Mouse (Mus musculus): ENCODE data around the gene Olfr164.

The Olfr164 gene

DNA sequence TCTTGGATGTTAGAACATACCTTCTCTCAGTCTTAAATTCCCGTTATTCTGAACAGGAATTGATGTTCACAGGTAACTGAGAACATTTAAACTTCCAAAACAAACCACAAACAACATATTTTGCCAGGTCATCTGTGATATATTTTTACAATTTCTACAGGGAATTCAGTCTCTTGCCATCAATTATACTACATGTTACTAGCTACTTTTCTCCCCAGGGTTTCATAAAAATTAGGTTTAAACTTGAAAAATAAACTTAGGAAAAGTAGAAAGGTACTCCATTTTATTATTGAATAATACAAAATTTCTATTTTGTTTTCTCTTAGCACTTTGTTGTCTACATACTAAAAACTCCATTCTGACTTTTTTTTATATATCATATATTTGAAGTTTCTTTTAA, at the start of gene Olfr164:
Olfr164 (minus strand) TSS at position 101 of the 400 bp plus-strand sequence.
- no peak for DNase-seq (ENCODE audit: extremely low read depth, insufficient read length, low spot score)

DNA sequence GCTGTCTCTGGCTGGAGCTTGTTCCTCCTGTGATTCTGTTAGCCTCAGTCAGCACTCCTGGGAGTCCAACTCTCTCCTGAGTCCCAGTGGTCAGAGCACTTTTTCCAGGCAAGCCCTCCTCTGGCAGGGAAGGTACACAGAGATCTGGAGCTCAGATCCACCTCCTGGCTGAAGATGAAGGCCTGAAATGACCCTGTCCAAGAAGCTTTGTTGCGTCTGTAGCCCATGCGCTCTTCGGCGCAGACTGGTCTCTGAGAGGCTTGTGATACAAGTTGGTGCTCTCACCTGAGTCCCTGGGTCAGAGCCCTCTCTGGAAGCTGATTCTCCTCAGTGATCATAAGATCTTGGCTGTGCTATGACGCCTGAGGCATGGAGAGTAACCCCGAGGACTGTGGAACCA, 35.2 kb upstream of the Olfr164 start:
- DNase-seq (ENCODE audit: extremely low read depth, insufficient read length, low spot score) = no peak

DNA sequence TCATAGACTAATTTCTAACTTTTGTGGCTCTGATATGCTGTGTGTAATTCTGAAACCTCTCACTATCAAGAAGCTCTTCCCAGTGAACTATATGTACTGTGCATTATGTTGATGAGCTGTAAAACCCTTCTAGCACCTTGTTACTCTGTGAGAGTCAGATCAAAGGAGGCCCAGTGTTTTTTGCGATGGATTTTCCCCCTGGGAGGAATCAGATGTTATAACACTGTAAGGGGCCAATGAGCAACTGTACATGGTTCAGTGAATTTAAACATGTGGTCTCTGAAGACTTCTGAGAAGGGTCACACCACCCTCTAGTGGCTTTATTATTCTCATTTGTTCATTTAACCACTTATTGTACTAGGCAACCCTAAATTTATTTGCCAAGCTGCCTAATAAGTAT, 50.6 kb downstream of the Olfr164 start:
- DNase-seq (ENCODE audit: extremely low read depth, insufficient read length, low spot score) = no peak

DNA sequence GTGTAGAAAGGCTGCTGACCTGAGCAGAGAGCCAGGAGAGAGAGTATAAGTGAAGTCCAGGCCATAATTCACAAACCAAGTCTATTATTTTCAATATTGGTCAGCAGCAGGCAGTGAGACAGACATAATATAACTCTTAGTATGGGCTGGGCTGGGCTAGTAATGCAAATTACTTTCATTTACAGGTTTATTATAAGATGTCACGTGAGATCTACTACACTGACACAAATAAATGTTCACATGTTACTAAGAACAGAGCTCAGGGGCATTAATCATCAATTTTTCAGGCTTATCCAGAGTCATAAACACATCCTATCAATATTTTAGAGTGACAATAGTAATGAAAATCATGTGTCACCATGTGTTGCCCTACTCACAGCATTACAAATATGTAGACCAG, 53.1 kb downstream of the Olfr164 start:
- no peak for DNase-seq (ENCODE audit: extremely low read depth, insufficient read length, low spot score)

DNA sequence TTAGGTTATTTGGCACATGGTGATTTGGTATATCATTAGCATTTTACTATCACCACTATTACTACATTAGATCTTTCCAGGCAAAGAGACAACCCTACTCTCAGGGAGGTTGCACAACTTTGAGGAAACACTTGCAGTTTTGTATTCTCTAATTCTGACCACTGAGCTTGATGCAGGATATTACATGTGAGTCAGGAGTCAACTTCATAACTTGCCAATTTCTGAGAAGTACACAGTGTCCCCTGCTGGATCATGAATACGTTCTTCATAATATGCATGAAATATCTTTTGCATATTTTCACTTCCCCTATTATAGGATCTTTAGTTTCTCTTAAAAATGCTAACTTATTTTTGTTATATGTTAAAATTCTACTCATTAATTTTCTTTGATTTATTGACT, 68.0 kb downstream of the Olfr164 start:
- DNase-seq (ENCODE audit: extremely low read depth, insufficient read length, low spot score) = no peak

DNA sequence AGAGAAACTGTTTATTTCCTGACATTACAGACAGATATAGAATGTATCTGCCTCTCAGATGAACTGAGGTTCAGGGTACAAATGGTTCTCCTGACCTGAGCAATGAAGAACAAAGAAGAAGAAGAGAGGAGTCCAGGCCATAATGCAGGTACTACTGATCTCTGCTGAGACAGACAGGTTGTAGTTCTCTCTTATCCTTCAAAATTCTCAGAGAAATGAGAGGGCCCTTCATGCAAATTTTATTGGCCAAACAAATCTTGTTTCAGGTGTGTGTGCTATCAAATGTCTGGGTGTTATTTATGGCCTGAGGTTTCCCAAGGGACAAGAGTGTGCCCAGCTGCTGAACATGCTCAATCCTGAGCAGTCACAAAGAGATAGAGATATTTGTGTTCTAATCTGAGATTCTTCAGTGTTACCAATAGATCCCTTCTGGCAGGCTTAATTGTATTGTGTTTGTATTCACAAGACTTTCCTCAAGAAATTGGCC, 72.3 kb downstream of the Olfr164 start:
- no peak for DNase-seq (ENCODE audit: extremely low read depth, insufficient read length, low spot score)

DNA sequence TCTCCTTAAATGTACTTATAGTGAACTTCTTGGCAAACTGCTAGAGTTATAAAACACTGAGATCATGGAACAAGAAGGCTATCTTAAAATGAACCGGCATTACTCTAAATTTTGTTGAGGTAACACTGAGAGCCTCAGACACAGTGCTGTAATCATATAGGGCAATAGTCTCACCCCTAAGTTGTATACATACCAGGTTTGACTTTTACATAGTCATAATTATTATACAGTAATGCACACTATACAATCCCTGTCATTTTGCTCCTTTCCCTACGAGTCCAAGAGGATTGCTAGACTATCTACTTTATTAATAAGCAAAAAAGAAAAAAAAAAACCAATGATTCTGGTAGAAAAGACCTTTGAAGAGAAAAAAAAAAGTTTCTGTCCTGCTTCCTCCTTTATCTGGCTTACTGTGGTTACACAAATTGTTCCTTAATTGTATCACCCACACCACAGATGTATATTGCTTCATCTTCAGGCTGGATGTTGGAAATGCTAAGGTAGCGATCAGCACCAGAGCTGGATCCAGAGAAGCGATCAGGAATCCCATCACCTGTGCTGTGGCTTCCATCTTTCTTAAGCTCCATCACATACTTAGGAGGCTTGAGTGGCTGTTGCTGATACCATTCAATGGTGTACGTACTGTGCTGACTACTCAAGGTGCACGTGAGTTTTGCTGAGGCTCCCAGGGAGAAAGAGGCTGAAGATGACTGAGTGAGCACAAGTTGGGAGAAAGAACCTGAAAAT, 72.9 kb downstream of the Olfr164 start:
- no peak for DNase-seq (ENCODE audit: extremely low read depth, insufficient read length, low spot score)

DNA sequence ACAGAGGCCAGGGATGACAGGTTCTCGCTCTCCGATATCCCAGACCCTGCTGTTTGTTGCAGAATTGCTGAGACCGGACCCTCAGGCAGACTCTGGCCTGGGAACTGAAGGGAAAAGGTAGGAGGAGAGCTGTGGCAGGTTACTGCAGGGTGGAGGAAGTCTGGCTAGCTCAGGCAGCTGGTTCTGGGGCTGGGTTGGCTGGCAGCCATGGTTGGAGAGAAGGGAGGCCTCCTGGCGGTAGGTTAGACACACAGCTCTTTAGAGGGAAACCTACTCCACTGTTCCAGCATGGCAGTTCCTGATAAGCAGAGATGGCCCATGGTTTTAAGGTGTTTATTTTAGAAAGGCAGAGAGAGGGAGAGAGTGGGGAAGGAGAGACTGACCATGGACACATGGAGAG, 77.1 kb downstream of the Olfr164 start:
- peak; percentile 3 for DNase-seq (ENCODE audit: extremely low read depth, insufficient read length, low spot score)

Measured in 3134 (cell line).